Mouse (Mus musculus) neural tube, embryonic 13.5 days (tissue): Measurements from ENCODE around the gene Snx15. TPM values are rescaled to one million over a fixed set of nuclear protein-coding genes. Genes with fewer than 3 reads are reported as not detected.
"Not testable (repeated sequence)": the region's sequence is repeated elsewhere in the genome, so short reads cannot be mapped to it uniquely, and the experiment has no call there.

Experiments used
- ATAC-seq: fragments of 200-750 bp; cut with Nextera tagmentation; 2 replicates; pipeline ENCODE4 v1.8.0; 2017; ENCODE audit warnings: low read depth, mild to moderate bottlenecking, moderate TSS enrichment, moderate library complexity
- H3K27ac ChIP-seq: fragments of 300-500 bp; sonication (generic); replicated peaks from 2 replicates; pipeline ENCODE4 v1.5.1; 2015; ENCODE audit warnings: moderate library complexity, mild to moderate bottlenecking, inconsistent platforms
- H3K27me3 ChIP-seq: fragments of 300-500 bp; sonication (generic); 2 replicates; pipeline ENCODE4 v1.6.1; 2015; ENCODE audit warnings: mild to moderate bottlenecking, inconsistent platforms
- H3K36me3 ChIP-seq: fragments of 300-500 bp; sonication (generic); 2 replicates; pipeline ENCODE4 v1.6.1; 2015; ENCODE audit warnings: mild to moderate bottlenecking, inconsistent platforms
- H3K4me1 ChIP-seq: fragments of 300-500 bp; sonication (generic); replicated peaks from 2 replicates; pipeline ENCODE4 v1.6.1; 2015; ENCODE audit warnings: inconsistent platforms
- H3K4me2 ChIP-seq: fragments of 300-500 bp; sonication (generic); 2 replicates; pipeline ENCODE4 v1.6.1; 2015; ENCODE audit warnings: inconsistent platforms, mild to moderate bottlenecking, moderate library complexity
- H3K4me3 ChIP-seq: fragments of 300-500 bp; sonication (generic); 2 replicates; pipeline ENCODE4 v1.5.1; 2015; ENCODE audit warnings: mild to moderate bottlenecking, inconsistent platforms
- H3K9ac ChIP-seq: fragments of 300-500 bp; sonication (generic); 2 replicates; pipeline ENCODE4 v1.6.1; 2015; ENCODE audit warnings: moderate library complexity, mild to moderate bottlenecking, inconsistent platforms
- H3K9me3 ChIP-seq: fragments of 300-500 bp; sonication (generic); 2 replicates; pipeline ENCODE4 v1.6.1; 2016; ENCODE audit warnings: inconsistent platforms
- WGBS: fragments of 180-500 bp; shearing (Covaris S2); methylation state at CpG from one replicate; pipeline ENCODE4 v1.1.7; 2015; 5-methylcytosine and 5-hydroxymethylcytosine counted together
- polyA plus RNA-seq: library from polyadenylated mRNA; unstranded; fragments of >200 nt; fragmentation: Nextera tagmentation; extraction: Ambion mirVana; gene quantifications from 2 replicates; pipeline ENCODE4 v1.2.1, GENCODE M21; 2015

Gene Snx15
- polyA plus RNA-seq, 1 experiment from 2014 or later: 56.8 TPM

DNA sequence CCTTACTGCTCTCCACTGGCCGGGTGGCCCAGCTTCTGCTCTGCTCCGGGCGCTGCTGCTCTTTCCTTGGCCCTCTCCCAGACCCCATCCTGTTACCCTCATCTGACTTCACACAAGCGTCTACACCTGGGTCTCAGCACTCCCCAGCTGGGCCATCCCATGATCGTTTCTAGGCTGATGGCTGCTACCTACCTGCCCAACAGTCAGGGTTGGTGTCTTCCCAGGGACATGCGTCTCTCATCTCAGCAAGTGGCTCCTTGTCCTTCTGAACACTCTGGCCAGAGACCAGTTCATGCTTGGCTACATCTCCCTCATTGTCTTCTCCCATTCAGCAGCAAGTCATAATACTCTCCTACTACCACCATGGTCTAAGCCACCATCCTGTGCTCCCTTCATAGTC lies 11.6 kb upstream of the Snx15 start:
- peak overlapping the region; percentile 84 for H3K9ac ChIP-seq
- H3K27me3 ChIP-seq: no peaks in the 10 kb centered on the region
- WGBS: 94% methylated on average over 6 of the region's 6 CpGs
- peak overlapping the region; percentile 60 for H3K4me3 ChIP-seq
- H3K36me3 ChIP-seq: peaks cover 34% of the 10 kb centered on the region
- H3K4me2 ChIP-seq: peak overlapping the region; percentile 79
- peak overlapping the region; percentile 96 for H3K27ac ChIP-seq
- no peak for ATAC-seq
- 0 out of 2 replicates have a peak, but pooled peaks cover 8% of the 10 kb centered on the region for H3K9me3 ChIP-seq
- H3K4me1 ChIP-seq: peaks cover 19% of the 10 kb centered on the region

DNA sequence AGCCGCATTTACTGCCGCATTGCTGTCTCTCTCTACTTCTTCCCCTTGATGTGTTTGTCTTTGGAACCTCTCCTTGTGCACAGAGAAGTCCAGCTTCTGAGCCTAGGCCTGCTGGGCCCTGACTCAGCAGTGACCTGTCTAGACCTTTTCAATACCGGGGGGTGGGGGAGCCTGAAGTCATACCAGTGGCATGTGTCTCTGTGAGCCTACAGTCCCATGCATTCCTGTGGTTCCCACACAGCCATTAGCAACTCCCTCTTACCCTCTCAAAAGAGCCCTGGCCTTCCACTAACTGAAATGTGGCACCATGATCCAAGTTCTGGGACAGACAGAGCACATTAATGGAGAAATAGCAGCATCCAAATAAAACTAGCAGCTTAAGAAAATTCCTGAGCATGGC lies 8.3 kb upstream of the Snx15 start:
- Histone ChIP-seq H3K4me1 (peaks cover 11% of the 10 kb centered on the region), H3K4me2 (no peak overlapping the region), H3K36me3 (peaks cover 48% of the 10 kb centered on the region), H3K4me3 (no peak overlapping the region), H3K27ac (no peak overlapping the region), H3K9me3 (no peaks in the 10 kb centered on the region), H3K27me3 (no peaks in the 10 kb centered on the region), H3K9ac (no peak overlapping the region)
- WGBS: 87% methylated on average over 3 of the region's 3 CpGs
- ATAC-seq: no peak

DNA sequence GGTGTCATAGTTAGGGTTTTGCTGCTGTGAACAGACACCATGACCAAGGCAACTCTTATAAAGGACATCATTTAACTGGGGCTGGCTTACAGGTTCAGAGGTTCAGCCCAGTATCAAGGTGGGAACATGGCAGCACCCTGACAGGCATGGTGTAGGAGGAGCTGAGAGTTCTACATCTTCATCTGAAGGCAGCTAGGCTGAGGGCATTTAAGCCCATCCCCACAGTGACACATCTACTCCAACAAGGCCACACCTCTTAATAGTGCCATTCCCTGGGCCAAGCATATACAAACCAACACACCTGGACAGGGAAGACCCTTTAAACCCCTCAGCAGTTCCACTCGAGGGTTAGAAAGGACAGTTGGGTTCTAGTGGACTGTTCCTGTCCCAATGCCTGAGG lies 5.1 kb upstream of the Snx15 start:
- not testable (repeated sequence) for H3K9ac ChIP-seq, H3K4me1 ChIP-seq, H3K27ac ChIP-seq, ATAC-seq, H3K4me3 ChIP-seq, H3K4me2 ChIP-seq, H3K9me3 ChIP-seq, H3K27me3 ChIP-seq
- H3K36me3 ChIP-seq: peaks cover 48% of the 10 kb centered on the region
- WGBS: 48% methylated on average over 1 of the region's 1 CpGs

DNA sequence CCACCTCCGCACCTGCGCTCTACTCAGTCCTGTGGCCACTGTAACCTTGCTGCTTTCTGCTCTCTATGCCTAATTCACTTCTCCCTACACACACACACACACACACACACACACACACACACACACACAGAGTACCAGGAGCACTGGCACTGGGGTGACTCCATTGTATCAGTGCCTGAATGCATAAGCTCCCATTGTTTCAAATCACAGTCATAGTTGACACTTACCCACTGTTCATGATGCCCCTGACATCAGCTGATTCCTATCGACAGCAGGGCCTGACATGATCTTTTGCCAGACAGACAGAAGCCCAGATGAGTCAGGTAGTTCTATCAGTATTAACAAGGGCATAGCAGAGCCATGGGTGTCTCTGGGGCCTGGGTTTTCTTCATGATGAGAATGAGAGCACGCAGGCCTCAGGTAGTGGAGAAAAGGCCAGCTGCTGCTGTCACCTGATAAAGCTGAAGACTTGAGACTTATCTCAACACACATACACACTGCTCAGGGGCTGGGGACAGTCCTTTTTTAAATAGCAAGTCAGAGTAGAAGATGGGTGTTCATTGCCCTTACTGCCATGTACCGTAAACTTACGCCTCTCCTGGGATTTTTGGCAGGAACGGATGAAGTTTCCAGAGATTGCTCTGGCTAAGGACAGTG lies 4.2 kb upstream of the Snx15 start:
- no peaks in the 10 kb centered on the region for H3K9me3 ChIP-seq

DNA sequence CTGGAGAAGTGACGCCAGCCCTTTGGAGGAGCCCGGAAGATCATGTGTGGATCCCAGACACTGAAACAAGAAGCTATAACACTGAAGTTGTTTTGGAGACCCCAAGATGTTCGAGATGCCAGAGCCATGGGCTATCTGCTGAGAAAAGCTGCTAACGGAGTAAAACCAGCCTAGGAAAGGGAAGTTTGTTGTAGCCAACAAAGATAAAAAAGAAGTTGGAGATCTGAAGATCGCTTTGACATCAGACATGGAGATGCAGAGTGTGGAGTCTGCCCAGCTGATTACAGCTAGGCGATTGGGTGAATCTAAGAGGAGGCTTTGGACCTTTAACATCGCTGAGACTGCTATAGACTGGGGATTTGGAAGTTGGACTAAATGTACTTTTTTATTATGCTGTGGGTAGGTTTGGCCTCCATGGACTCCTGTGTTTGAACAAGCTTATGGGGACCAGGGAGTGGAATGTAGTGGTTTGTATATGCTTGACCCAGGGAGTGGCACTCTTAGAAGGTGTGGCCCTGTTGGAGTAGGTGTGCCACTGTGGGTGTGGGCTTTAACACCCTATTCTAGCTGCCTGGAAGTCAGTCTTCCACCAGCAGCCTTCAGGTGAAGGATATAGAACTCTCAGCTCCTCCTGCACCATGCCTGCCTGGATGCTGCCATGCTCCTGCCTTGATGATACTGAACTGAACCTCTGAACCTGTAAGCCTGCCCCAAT lies 2.5 kb upstream of the Snx15 start:
- H3K36me3 ChIP-seq: peaks cover 23% of the 10 kb centered on the region
- not testable (repeated sequence) for H3K4me1 ChIP-seq, H3K4me3 ChIP-seq, H3K4me2 ChIP-seq, H3K9me3 ChIP-seq, ATAC-seq, H3K27me3 ChIP-seq, H3K9ac ChIP-seq, H3K27ac ChIP-seq
- WGBS: 76% methylated on average over 7 of the region's 7 CpGs

More for the DNA sequence above, 4.2 kb upstream of the Snx15 start:
- Histone ChIP-seq H3K4me3 (no peak overlapping the region), H3K27ac (no peak overlapping the region), H3K36me3 (peaks cover 40% of the 10 kb centered on the region), H3K4me1 (peaks cover 6% of the 10 kb centered on the region), H3K9ac (peak overlapping the region; percentile 47), H3K27me3 (no peaks in the 10 kb centered on the region), H3K4me2 (no peak overlapping the region)
- WGBS: 80% methylated on average over 7 of the region's 7 CpGs
- ATAC-seq: no peak

DNA sequence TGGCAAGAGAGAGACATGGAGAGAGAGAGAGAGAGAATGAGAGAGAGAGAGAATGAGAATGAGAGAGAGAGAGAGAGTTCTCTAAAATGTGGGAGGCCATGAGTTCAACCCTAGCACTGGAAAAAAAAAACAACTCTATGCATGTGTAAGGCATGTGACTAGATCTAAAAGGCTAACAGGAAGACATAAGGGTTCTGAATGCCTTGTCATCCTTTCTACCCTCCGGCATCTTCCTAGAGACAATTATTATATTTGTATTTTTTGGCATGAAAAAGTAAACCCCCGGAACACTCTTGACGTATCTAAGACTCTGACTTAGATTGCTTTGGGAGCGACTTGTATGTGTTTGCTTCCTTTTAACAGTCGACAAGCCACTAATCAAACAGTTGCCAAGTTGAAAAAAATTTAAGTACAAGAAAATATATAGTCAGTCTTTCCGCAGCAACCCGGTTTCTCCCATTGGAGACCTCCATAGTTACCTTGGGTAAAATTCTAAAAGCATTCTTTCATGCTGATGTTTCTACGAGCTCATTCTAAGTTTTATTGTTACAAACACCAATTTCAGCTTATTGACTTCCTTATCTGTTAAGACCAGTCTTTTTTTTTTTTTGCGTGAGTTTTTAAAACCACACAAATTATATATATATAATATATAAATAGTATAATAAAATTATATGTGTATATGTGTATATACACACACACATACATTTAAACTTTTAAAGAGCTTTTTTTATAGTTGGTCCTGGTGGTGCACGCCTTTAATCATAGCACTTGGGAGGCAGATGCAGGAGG lies 1.1 kb downstream of the Snx15 start:
- H3K36me3 ChIP-seq: no peaks in the 10 kb centered on the region
- H3K9ac ChIP-seq: peak overlapping the region; percentile 77
- no peaks in the 10 kb centered on the region for H3K27me3 ChIP-seq
- ATAC-seq: no peak
- peak overlapping the region; percentile 93 for H3K27ac ChIP-seq
- peaks cover 14% of the 10 kb centered on the region for H3K4me1 ChIP-seq
- WGBS: 74% methylated on average over 10 of the region's 10 CpGs
- H3K4me3 ChIP-seq: peak overlapping the region; percentile 55
- H3K9me3 ChIP-seq: no peaks in the 10 kb centered on the region
- peak overlapping the region; percentile 55 for H3K4me2 ChIP-seq

DNA sequence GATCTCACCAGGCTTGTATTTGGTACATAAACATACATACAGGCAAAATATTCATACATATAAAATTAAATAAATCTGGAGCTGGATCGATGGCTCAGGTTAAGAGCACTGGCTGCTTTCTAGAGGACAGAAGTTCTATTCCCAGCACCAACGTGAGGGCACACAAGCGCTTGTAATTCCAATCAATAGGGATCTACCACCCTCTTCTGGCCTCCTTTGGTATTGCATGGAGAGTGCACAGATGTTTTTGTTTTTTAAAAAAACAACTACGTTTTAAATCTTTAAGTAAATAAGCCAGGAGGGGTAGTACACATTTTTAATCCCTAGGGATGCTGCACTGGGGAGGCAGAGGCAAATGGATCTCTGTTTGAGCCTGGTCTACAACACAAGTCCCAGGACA lies 1.8 kb downstream of the Snx15 start:
- 22% methylated on average over 4 of the region's 4 CpGs for WGBS
- H3K36me3 ChIP-seq: peaks cover 5% of the 10 kb centered on the region; the same call in 1 of the 2 replicates
- no peaks in the 10 kb centered on the region for H3K9me3 ChIP-seq
- no peak overlapping the region for H3K4me2 ChIP-seq
- H3K4me1 ChIP-seq: peaks cover 14% of the 10 kb centered on the region
- H3K27ac ChIP-seq: no peak overlapping the region
- H3K27me3 ChIP-seq: no peaks in the 10 kb centered on the region
- H3K4me3 ChIP-seq: no peak overlapping the region
- H3K9ac ChIP-seq: no peak overlapping the region
- no peak for ATAC-seq

DNA sequence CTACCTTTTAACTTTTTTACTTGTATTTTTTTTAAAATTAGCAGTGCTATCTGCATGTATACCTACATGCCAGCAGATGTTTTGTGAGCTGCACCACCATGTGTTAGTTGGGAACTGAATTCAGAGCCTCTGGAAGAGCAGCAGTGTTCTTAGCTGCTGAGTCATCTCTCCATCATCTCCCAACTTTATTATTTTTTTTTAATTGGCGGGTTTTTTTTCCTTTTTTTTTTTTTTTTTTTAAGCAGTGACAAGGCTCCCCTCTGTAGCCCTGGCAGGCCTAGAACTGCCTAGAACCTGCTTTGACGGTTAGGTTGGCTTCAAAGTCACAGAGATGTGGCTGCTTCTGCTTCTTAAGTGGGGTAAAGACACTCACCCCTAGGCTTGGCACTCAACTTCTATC lies 3.2 kb downstream of the Snx15 start:
- H3K9ac ChIP-seq: no peak overlapping the region
- no peaks in the 10 kb centered on the region for H3K9me3 ChIP-seq
- peaks cover 14% of the 10 kb centered on the region for H3K4me1 ChIP-seq
- no peaks in the 10 kb centered on the region for H3K27me3 ChIP-seq
- no peak overlapping the region for H3K4me2 ChIP-seq
- no peak overlapping the region for H3K27ac ChIP-seq
- WGBS: 77% methylated on average over 2 of the region's 2 CpGs
- H3K4me3 ChIP-seq: no peak overlapping the region
- peaks cover 13% of the 10 kb centered on the region; the same call in 1 of the 2 replicates for H3K36me3 ChIP-seq
- no peak for ATAC-seq

DNA sequence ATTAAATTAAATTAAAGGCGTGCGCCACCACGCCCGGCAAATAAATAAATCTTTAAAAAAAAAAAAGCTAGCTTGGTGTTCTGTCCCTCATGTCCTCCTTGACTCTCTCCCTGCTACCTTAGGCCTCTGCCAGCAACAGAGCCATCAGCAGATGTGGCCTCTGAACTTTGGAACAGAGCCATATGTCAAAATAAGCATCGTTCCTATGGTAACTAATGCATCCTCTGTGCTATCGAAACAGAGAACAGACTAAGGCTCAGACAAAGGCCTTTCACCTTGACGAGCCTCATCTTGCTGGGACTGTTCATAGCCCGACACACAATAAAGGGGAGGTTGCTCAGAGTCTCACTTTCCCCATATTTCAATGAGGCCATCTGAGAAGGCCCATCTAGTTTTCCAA lies 4.8 kb downstream of the Snx15 start:
- Histone ChIP-seq H3K27ac (0 out of 2 replicates have a peak overlapping the region, but pooled peaks have one; percentile 28), H3K4me1 (peaks cover 22% of the 10 kb centered on the region), H3K9me3 (no peaks in the 10 kb centered on the region), H3K4me3 (no peak overlapping the region), H3K9ac (0 out of 2 replicates have a peak overlapping the region, but pooled peaks have one; percentile 31), H3K27me3 (no peaks in the 10 kb centered on the region), H3K36me3 (peaks cover 13% of the 10 kb centered on the region; the same call in 1 of the 2 replicates), H3K4me2 (no peak overlapping the region)
- WGBS: 72% methylated on average over 8 of the region's 8 CpGs
- no peak for ATAC-seq

DNA sequence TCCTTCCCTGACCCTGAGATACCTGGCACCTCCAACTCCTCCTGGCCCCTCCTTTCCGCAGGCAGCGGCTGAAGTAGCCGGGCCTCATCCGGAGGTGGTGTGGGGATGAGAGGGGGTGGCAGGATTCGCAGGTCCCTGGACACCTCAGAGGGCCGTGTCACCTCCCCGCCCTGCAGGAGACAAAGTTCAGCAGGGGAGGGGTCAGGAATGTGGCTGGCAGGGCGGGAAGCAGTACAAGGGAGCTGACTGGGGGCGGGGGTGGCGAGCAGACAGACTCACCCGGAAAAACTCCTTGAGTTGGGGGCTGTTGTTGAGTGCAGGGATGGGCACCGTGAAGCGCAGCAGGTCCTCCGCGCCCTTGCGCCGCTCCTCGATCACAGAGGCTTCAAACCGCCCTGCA lies 6.3 kb downstream of the Snx15 start:
- 33% methylated on average over 19 of the region's 19 CpGs for WGBS
- peaks cover 13% of the 10 kb centered on the region; the same call in 1 of the 2 replicates for H3K36me3 ChIP-seq
- no peaks in the 10 kb centered on the region for H3K9me3 ChIP-seq
- ATAC-seq: no peak
- H3K27me3 ChIP-seq: no peaks in the 10 kb centered on the region
- no peak overlapping the region for H3K4me2 ChIP-seq
- H3K9ac ChIP-seq: no peak overlapping the region
- no peak overlapping the region for H3K27ac ChIP-seq
- H3K4me1 ChIP-seq: peaks cover 29% of the 10 kb centered on the region
- no peak overlapping the region for H3K4me3 ChIP-seq

DNA sequence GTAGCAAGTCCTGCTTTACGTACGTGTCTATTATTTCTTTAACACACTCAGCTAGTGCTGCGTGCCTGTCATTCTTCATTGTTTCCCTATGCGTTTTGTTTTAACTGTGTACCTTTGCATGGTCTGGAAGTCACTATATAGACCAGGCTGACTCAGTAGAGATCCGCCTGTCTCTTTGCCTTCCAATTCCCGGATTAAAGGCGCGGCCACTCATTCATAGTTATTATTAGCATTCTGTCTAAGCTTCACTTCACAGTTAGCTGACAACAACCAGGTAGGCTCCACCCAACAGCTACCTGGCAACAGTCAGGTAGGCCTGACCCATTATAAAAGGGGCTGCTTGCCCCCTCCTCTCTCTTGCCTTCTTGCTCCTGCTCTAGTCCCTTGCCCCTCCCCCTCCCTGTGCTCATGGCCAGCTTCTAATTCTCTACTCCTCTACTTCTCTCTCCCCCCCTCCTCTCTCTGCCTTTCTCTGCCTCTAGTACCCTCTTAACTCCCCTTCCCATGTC lies 9.4 kb downstream of the Snx15 start:
- Histone ChIP-seq H3K9ac (peak overlapping the region; percentile 90), H3K27ac (peak overlapping the region; percentile 95), H3K4me2 (peak overlapping the region; percentile 85), H3K27me3 (no peaks in the 10 kb centered on the region), H3K9me3 (no peaks in the 10 kb centered on the region), H3K4me1 (peaks cover 34% of the 10 kb centered on the region), H3K4me3 (peak overlapping the region; percentile 84), H3K36me3 (peaks cover 40% of the 10 kb centered on the region)
- 2% methylated on average over 8 of the region's 8 CpGs for WGBS
- peak; percentile 60 for ATAC-seq
